Mouse (Mus musculus): Measurements from ENCODE around the gene Rflnb. TPM values are rescaled to one million over a fixed set of nuclear protein-coding genes. Genes with fewer than 3 reads are reported as not detected.
A peak's percentile ranks its signal among the peaks of the same experiment; 100 is the strongest.

The Rflnb gene
- polyA plus RNA-seq, 1 experiment from 2014 or later, result 8.3 TPM

GRCm38 (mm10) chr11:76026527-76027138, 949 bp downstream of the Rflnb start:
- peak overlapping the region; percentile 75 for H3K4me3 ChIP-seq (ENCODE audit: low read depth, low read length)
- H3K4me1 ChIP-seq (ENCODE audit: control insufficient read depth, insufficient read depth, low read length), result peaks cover 13% of the 10 kb centered on the region; the same call in 1 of the 2 replicates
- peak overlapping the region; percentile 97 for H3K4me2 ChIP-seq
- H3K36me3 ChIP-seq (ENCODE audit: control insufficient read depth, insufficient read depth, low read length), result peaks cover 3% of the 10 kb centered on the region; the same call in 1 of the 2 replicates
- 6% methylated on average over 13 of the region's 14 CpGs for WGBS (ENCODE audit: insufficient replicate concordance)
- peak overlapping the region; percentile 80 for H3K9ac ChIP-seq (ENCODE audit: low read depth, low read length)
- no peaks in the 10 kb centered on the region for H3K9me3 ChIP-seq (replicated peaks; ENCODE audit: control insufficient read depth, low read length)
- ATAC-seq (replicated peaks; ENCODE audit: insufficient number of reproducible peaks, low FRiP score, low TSS enrichment), result no peak
- no peak overlapping the region for H3K27ac ChIP-seq (ENCODE audit: low read depth, low read length)
- no peaks in the 10 kb centered on the region; the same call in none of the 2 replicates for H3K27me3 ChIP-seq (ENCODE audit: control insufficient read depth, insufficient read depth, low read length)

DNA sequence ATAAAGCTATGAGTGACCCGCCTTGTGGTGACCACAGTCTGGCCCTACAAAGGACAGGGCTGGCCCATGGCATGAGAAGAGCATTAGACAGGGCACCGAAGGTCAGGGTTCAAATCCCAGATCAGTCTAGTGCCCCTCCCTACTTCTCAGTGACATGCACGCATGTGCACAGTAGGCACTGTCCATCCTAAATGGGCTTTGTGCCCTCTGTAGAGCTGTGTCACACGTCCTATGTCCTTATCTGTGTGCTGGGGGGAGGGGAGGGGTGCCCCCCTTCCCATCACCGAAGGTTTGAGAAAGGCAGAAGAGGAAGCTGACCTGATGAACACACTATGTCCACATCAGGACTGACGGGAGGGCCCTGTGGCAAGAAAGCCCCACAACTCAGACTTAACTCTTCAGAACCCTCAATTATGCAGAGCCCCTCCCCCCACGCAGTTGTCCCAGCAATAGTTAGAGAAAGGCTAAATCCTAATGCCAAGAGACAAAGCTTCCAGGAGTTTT, 2.5 kb downstream of the Rflnb start:
- H3K9me3 ChIP-seq (replicated peaks; ENCODE audit: control insufficient read depth, low read length), result no peaks in the 10 kb centered on the region
- H3K4me2 ChIP-seq, result no peak overlapping the region
- H3K4me1 ChIP-seq (ENCODE audit: control insufficient read depth, insufficient read depth, low read length), result peaks cover 13% of the 10 kb centered on the region; the same call in 1 of the 2 replicates
- H3K27me3 ChIP-seq (ENCODE audit: control insufficient read depth, insufficient read depth, low read length), result no peaks in the 10 kb centered on the region; the same call in none of the 2 replicates
- no peak for ATAC-seq (replicated peaks; ENCODE audit: insufficient number of reproducible peaks, low FRiP score, low TSS enrichment)
- WGBS (ENCODE audit: insufficient replicate concordance), result 60% methylated on average over 7 of the region's 7 CpGs
- H3K9ac ChIP-seq (ENCODE audit: low read depth, low read length), result no peak overlapping the region
- H3K27ac ChIP-seq (ENCODE audit: low read depth, low read length), result no peak overlapping the region
- peaks cover 3% of the 10 kb centered on the region; the same call in 1 of the 2 replicates for H3K36me3 ChIP-seq (ENCODE audit: control insufficient read depth, insufficient read depth, low read length)
- H3K4me3 ChIP-seq (ENCODE audit: low read depth, low read length), result no peak overlapping the region

GRCm38 (mm10) chr11:76020916-76021315, 6.7 kb downstream of the Rflnb start:
- no peak overlapping the region for H3K27ac ChIP-seq (ENCODE audit: low read depth, low read length)
- peaks cover 3% of the 10 kb centered on the region; the same call in 1 of the 2 replicates for H3K36me3 ChIP-seq (ENCODE audit: control insufficient read depth, insufficient read depth, low read length)
- H3K4me1 ChIP-seq (ENCODE audit: control insufficient read depth, insufficient read depth, low read length), result peaks cover 3% of the 10 kb centered on the region; the same call in 1 of the 2 replicates
- H3K27me3 ChIP-seq (ENCODE audit: control insufficient read depth, insufficient read depth, low read length), result no peaks in the 10 kb centered on the region; the same call in 1 of the 2 replicates
- H3K4me2 ChIP-seq, result no peak overlapping the region
- H3K9me3 ChIP-seq (replicated peaks; ENCODE audit: control insufficient read depth, low read length), result no peaks in the 10 kb centered on the region
- no peak overlapping the region for H3K4me3 ChIP-seq (ENCODE audit: low read depth, low read length)
- WGBS (ENCODE audit: insufficient replicate concordance), result 58% methylated on average over 9 of the region's 9 CpGs
- ATAC-seq (replicated peaks; ENCODE audit: insufficient number of reproducible peaks, low FRiP score, low TSS enrichment), result no peak
- no peak overlapping the region for H3K9ac ChIP-seq (ENCODE audit: low read depth, low read length)

- ATAC-seq (replicated peaks; ENCODE audit: insufficient number of reproducible peaks, low FRiP score, low TSS enrichment), result no peak
- Histone ChIP-seq H3K4me1 (ENCODE audit: control insufficient read depth, insufficient read depth, low read length) (no peaks in the 10 kb centered on the region), H3K4me2 (no peak overlapping the region), H3K36me3 (ENCODE audit: control insufficient read depth, insufficient read depth, low read length) (peaks cover 3% of the 10 kb centered on the region; the same call in 1 of the 2 replicates), H3K27ac (ENCODE audit: low read depth, low read length) (no peak overlapping the region), H3K9me3 (replicated peaks; ENCODE audit: control insufficient read depth, low read length) (no peaks in the 10 kb centered on the region), H3K9ac (ENCODE audit: low read depth, low read length) (no peak overlapping the region), H3K4me3 (ENCODE audit: low read depth, low read length) (no peak overlapping the region), H3K27me3 (ENCODE audit: control insufficient read depth, insufficient read depth, low read length) (no peaks in the 10 kb centered on the region)
- WGBS (ENCODE audit: insufficient replicate concordance), result 75% methylated on average over 4 of the region's 4 CpGs
Measured at GRCm38 (mm10) chr11:76019879-76020278, 7.7 kb downstream of the Rflnb start.

GRCm38 (mm10) chr11:76015814-76016213, 11.8 kb downstream of the Rflnb start:
- no peaks in the 10 kb centered on the region for H3K4me1 ChIP-seq (ENCODE audit: control insufficient read depth, insufficient read depth, low read length)
- H3K4me3 ChIP-seq (ENCODE audit: low read depth, low read length), result no peak overlapping the region
- no peaks in the 10 kb centered on the region for H3K27me3 ChIP-seq (ENCODE audit: control insufficient read depth, insufficient read depth, low read length)
- H3K27ac ChIP-seq (ENCODE audit: low read depth, low read length), result no peak overlapping the region
- ATAC-seq (replicated peaks; ENCODE audit: insufficient number of reproducible peaks, low FRiP score, low TSS enrichment), result no peak
- 77% methylated on average over 4 of the region's 4 CpGs for WGBS (ENCODE audit: insufficient replicate concordance)
- no peak overlapping the region for H3K9ac ChIP-seq (ENCODE audit: low read depth, low read length)
- no peak overlapping the region for H3K4me2 ChIP-seq
- H3K36me3 ChIP-seq (ENCODE audit: control insufficient read depth, insufficient read depth, low read length), result no peaks in the 10 kb centered on the region
- H3K9me3 ChIP-seq (replicated peaks; ENCODE audit: control insufficient read depth, low read length), result no peaks in the 10 kb centered on the region

- Histone ChIP-seq H3K9ac (ENCODE audit: low read depth, low read length) (no peak overlapping the region), H3K4me1 (ENCODE audit: control insufficient read depth, insufficient read depth, low read length) (no peaks in the 10 kb centered on the region), H3K9me3 (replicated peaks; ENCODE audit: control insufficient read depth, low read length) (no peaks in the 10 kb centered on the region), H3K36me3 (ENCODE audit: control insufficient read depth, insufficient read depth, low read length) (no peaks in the 10 kb centered on the region), H3K27me3 (ENCODE audit: control insufficient read depth, insufficient read depth, low read length) (no peaks in the 10 kb centered on the region), H3K4me2 (no peak overlapping the region), H3K4me3 (ENCODE audit: low read depth, low read length) (no peak overlapping the region), H3K27ac (ENCODE audit: low read depth, low read length) (no peak overlapping the region)
- ATAC-seq (replicated peaks; ENCODE audit: insufficient number of reproducible peaks, low FRiP score, low TSS enrichment), result no peak
- WGBS (ENCODE audit: insufficient replicate concordance), result 76% methylated on average over 6 of the region's 6 CpGs
Measured at GRCm38 (mm10) chr11:76015251-76015650, 12.3 kb downstream of the Rflnb start.

GRCm38 (mm10) chr11:76010838-76011624, 16.6 kb downstream of the Rflnb start:
- Histone ChIP-seq H3K36me3 (ENCODE audit: control insufficient read depth, insufficient read depth, low read length) (no peaks in the 10 kb centered on the region), H3K9me3 (replicated peaks; ENCODE audit: control insufficient read depth, low read length) (no peaks in the 10 kb centered on the region), H3K9ac (ENCODE audit: low read depth, low read length) (no peak overlapping the region), H3K27ac (ENCODE audit: low read depth, low read length) (no peak overlapping the region), H3K27me3 (ENCODE audit: control insufficient read depth, insufficient read depth, low read length) (no peaks in the 10 kb centered on the region), H3K4me3 (ENCODE audit: low read depth, low read length) (no peak overlapping the region), H3K4me2 (no peak overlapping the region), H3K4me1 (ENCODE audit: control insufficient read depth, insufficient read depth, low read length) (no peaks in the 10 kb centered on the region)
- ATAC-seq (replicated peaks; ENCODE audit: insufficient number of reproducible peaks, low FRiP score, low TSS enrichment), result no peak
- WGBS (ENCODE audit: insufficient replicate concordance), result 63% methylated on average over 9 of the region's 9 CpGs

- Histone ChIP-seq H3K4me3 (ENCODE audit: low read depth, low read length) (no peak overlapping the region), H3K9me3 (replicated peaks; ENCODE audit: control insufficient read depth, low read length) (no peaks in the 10 kb centered on the region), H3K4me2 (no peak overlapping the region), H3K36me3 (ENCODE audit: control insufficient read depth, insufficient read depth, low read length) (no peaks in the 10 kb centered on the region), H3K4me1 (ENCODE audit: control insufficient read depth, insufficient read depth, low read length) (no peaks in the 10 kb centered on the region), H3K27ac (ENCODE audit: low read depth, low read length) (no peak overlapping the region), H3K27me3 (ENCODE audit: control insufficient read depth, insufficient read depth, low read length) (no peaks in the 10 kb centered on the region), H3K9ac (ENCODE audit: low read depth, low read length) (no peak overlapping the region)
- 73% methylated on average over 6 of the region's 6 CpGs for WGBS (ENCODE audit: insufficient replicate concordance)
- no peak for ATAC-seq (replicated peaks; ENCODE audit: insufficient number of reproducible peaks, low FRiP score, low TSS enrichment)
Measured at GRCm38 (mm10) chr11:76009101-76009500, 18.5 kb downstream of the Rflnb start.

Data from heart, embryonic 11.5 days (tissue).